Mouse (Mus musculus) T-cell, adult 2 months (primary cell): Measurements from ENCODE around the gene Gm4216.
"Not testable (repeated sequence)": the region's sequence is repeated elsewhere in the genome, so short reads cannot be mapped to it uniquely, and the experiment has no call there.

Experiments
- DNase-seq: peaks from one replicate; pipeline ENCODE4 v3.0.0; 2022; ENCODE audit warnings: low spot score

Gm4216 gene

GRCm38 (mm10) chr7:23019823-23020222 lies at the start of gene Gm4216:
TSS of gene Gm4216 (minus strand) at chr7:23019923.
- not testable (repeated sequence) for DNase-seq

DNA sequence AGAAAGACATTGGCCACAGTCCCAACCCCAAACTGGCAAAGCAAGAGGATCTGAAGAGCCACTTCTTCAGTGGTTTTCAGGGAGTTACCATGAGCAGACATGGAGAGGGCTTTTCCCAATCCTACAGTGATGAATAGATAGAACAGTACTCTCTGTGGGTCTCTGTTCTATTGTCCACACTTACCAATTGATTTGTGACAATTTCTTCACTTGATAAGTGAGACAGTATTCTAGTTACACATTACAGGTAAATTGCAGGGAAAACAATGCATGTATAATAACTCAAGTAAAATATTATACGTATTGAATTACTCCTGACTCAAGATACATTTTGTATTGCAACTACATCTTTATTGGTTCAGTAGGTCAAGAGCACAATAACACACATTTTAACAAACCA lies 47.6 kb upstream of the Gm4216 start, which contains the start of gene Gm8720:
Gene Gm8720 (minus strand): TSS at position 101 of the 400 bp plus-strand sequence.
- DNase-seq, result not testable (repeated sequence)

DNA sequence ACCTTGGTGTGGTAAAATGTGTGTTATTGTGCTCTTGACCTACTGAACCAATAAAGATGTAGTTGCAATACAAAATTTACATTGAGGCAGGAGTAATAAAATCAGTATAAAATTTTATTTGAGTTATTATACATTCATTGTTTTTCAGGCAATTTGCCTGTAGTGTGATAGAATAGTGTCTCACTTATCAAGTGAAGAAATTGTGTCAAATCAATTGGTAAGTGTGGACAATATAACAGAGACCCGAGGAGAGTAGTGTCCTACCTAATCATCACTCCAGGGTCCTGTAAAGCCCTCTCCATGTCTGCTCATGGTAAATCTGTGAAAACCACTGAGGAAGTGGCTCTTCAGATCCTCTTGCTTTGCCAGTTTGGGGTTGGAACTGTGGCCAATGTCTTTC lies 35.5 kb upstream of the Gm4216 start, which contains the start of gene Vmn1r163:
Gene Vmn1r163 (plus strand): TSS at position 301 of the 400 bp plus-strand sequence.
- DNase-seq, result not testable (repeated sequence)

DNA sequence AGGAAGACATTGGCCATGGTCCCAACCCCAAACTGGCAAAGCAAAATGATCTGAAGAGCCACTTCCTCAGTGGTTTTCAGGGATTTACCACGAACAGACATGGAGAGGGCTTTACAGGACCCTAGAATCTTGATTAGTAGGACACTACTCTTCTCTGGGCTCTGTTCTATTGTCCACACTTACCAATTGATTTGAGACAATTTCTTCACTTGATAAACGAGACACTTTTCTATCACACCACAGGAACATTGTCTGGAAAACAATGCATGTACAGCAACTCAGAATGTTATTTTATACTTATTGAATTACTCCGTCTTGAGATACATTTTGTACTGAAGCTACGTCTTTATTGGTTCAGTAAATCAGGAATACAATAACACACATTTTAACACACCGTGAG lies 35.1 kb downstream of the Gm4216 start, which contains the start of gene Gm4214:
Gene Gm4214 (minus strand): TSS at position 101 of the 400 bp plus-strand sequence.
- not testable (repeated sequence) for DNase-seq
